In genomic region chr3:9131366-9131765, GRCm38 (mm10) we compare ENCODE assay signal across 33 mouse cellular contexts.
"Had no signal": no experiment of that assay in that cellular context is flagged by ENCODE, and none has a peak within 500 bp of the region (broad histone marks: within the 10 kb centered on the region; RNA-seq: fewer than 3 reads in every experiment).

No protein-coding gene starts in this region.

- H3K4me3 ChIP-seq: limb, embryonic 10.5 days; limb, embryonic 12.5 days; limb, embryonic 13.5 days; limb, embryonic 15.5 days; liver, embryonic 12.5 days; liver, embryonic 13.5 days; liver, embryonic 15.5 days; lung, embryonic 15.5 days; megakaryocyte, embryonic 14.5 days; midbrain, embryonic 10.5 days; midbrain, embryonic 12.5 days; midbrain, embryonic 13.5 days; midbrain, embryonic 15.5 days; myocyte; neural tube, embryonic 12.5 days; neural tube, embryonic 13.5 days had no signal

- DNase-seq: left cerebral cortex, postnatal 4 days; liver; liver, embryonic 13.5 days; liver, postnatal 0 days; lung, adult 18-20 months; lung, adult 2 months; lung, embryonic 14.5 days; lung, postnatal 10 days; lung, postnatal 14 days; lung, postnatal 36 days; lung, postnatal 4 days; midbrain, embryonic 14.5 days had no signal

- H3K9ac ChIP-seq: limb, embryonic 12.5 days; limb, embryonic 13.5 days; limb, embryonic 15.5 days; liver, embryonic 12.5 days; liver, embryonic 13.5 days; liver, embryonic 14.5 days; liver, embryonic 15.5 days; liver, postnatal 0 days; lung, embryonic 14.5 days; lung, embryonic 15.5 days; midbrain, embryonic 12.5 days; midbrain, embryonic 13.5 days; midbrain, embryonic 15.5 days; neural tube, embryonic 12.5 days; neural tube, embryonic 13.5 days had no signal

- H3K27ac ChIP-seq: limb, embryonic 10.5 days; limb, embryonic 12.5 days; limb, embryonic 13.5 days; limb, embryonic 15.5 days; liver, embryonic 12.5 days; liver, embryonic 13.5 days; liver, embryonic 14.5 days; liver, embryonic 15.5 days; lung, embryonic 15.5 days; macrophage; midbrain, embryonic 10.5 days; midbrain, embryonic 12.5 days; midbrain, embryonic 13.5 days; midbrain, embryonic 15.5 days; neural tube, embryonic 12.5 days; neural tube, embryonic 13.5 days had no signal

- H3K27me3 ChIP-seq: limb, embryonic 13.5 days; limb, embryonic 15.5 days; liver, embryonic 12.5 days; liver, embryonic 13.5 days; liver, embryonic 15.5 days; lung, embryonic 15.5 days; midbrain, embryonic 12.5 days; midbrain, embryonic 13.5 days; midbrain, embryonic 15.5 days; neural tube, embryonic 12.5 days; neural tube, embryonic 13.5 days had no signal

- ATAC-seq: liver, embryonic 12.5 days; liver, postnatal 0 days; lung, postnatal 0 days; midbrain, embryonic 13.5 days; midbrain, embryonic 15.5 days; midbrain, embryonic 16.5 days had no signal

- H3K4me1 ChIP-seq: limb, embryonic 12.5 days; limb, embryonic 13.5 days; limb, embryonic 15.5 days; liver, embryonic 12.5 days; liver, embryonic 13.5 days; liver, embryonic 15.5 days; lung, embryonic 15.5 days; midbrain, embryonic 10.5 days; midbrain, embryonic 12.5 days; midbrain, embryonic 13.5 days; midbrain, embryonic 15.5 days; neural tube, embryonic 12.5 days; neural tube, embryonic 13.5 days had no signal

- H3K9me3 ChIP-seq: limb, embryonic 10.5 days; limb, embryonic 12.5 days; limb, embryonic 13.5 days; limb, embryonic 15.5 days; liver, embryonic 12.5 days; liver, embryonic 13.5 days; liver, embryonic 15.5 days; lung, embryonic 15.5 days; megakaryocyte, embryonic 14.5 days; midbrain, embryonic 10.5 days; midbrain, embryonic 12.5 days; midbrain, embryonic 13.5 days; midbrain, embryonic 15.5 days; neural tube, embryonic 12.5 days; neural tube, embryonic 13.5 days had no signal

- H3K36me3 ChIP-seq: limb, embryonic 10.5 days; limb, embryonic 12.5 days; limb, embryonic 13.5 days; limb, embryonic 15.5 days; liver, embryonic 12.5 days; liver, embryonic 13.5 days; liver, embryonic 15.5 days; lung, embryonic 15.5 days; midbrain, embryonic 10.5 days; midbrain, embryonic 12.5 days; midbrain, embryonic 13.5 days; midbrain, embryonic 15.5 days; neural tube, embryonic 12.5 days; neural tube, embryonic 13.5 days had no signal

- H3K4me2 ChIP-seq: limb, embryonic 12.5 days; limb, embryonic 13.5 days; limb, embryonic 15.5 days; liver, embryonic 11.5 days; liver, embryonic 12.5 days; liver, embryonic 13.5 days; liver, embryonic 15.5 days; lung, embryonic 14.5 days; lung, embryonic 15.5 days; midbrain, embryonic 11.5 days; midbrain, embryonic 12.5 days; midbrain, embryonic 13.5 days; midbrain, embryonic 15.5 days; neural tube, embryonic 12.5 days; neural tube, embryonic 13.5 days had no signal
